Mouse (Mus musculus) C2C12 (cell line): ENCODE measurements at regions not wholly inside any gene's neighbourhood (a gene's known extent, or its start where the extent isn't known, plus 50 kb on each side); places are given as distances from the start of the nearest gene placed in this dataset.

Experiments
- CEBPB ChIP-seq: IDR thresholded peaks from one replicate; pipeline ENCODE4 v1.6.1; 2011; ENCODE audit warnings: low read depth, mild to moderate bottlenecking, control low read depth, moderate library complexity
- CTCF ChIP-seq: IDR thresholded peaks from one replicate; pipeline ENCODE4 v1.5.1; 2011; ENCODE audit not compliant: control insufficient read depth, insufficient read depth, insufficient read length
- MAX ChIP-seq: IDR thresholded peaks from one replicate; pipeline ENCODE4 v1.6.1; 2011; ENCODE audit warnings: mild to moderate bottlenecking, control low read depth
- MYOD1 ChIP-seq: IDR thresholded peaks from one replicate; pipeline ENCODE4 v1.6.1; 2011; ENCODE audit warnings: low read depth; ENCODE audit not compliant: control insufficient read depth, insufficient read length
- MYOG ChIP-seq: IDR thresholded peaks from one replicate; pipeline ENCODE4 v1.6.1; 2011; ENCODE audit not compliant: control insufficient read depth, insufficient read length; ENCODE audit errors: extremely low read depth
- USF1 ChIP-seq: IDR thresholded peaks from one replicate; pipeline ENCODE4 v1.6.1; 2011; ENCODE audit warnings: low read depth, mild to moderate bottlenecking, control low read depth, moderate library complexity

DNA sequence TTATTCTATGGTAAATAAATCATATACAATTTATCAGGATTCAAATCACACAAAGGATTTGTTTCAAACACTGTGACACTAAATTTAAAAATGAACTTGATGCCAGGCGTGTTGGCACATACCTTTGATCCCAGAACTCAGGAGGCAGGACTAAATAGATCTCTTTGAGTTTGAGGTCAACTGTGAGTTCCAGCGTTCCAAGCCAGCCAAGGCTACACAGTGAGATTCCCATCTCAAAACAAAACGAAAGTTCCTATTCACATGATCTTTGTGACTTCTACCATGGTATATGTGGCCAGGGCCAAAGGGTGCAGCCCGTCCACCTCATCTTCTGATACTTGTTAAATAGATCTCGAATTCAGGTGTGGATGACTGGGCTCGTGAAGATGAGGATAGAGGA, 216.9 kb upstream of the Dio3 start:
- TF ChIP-seq USF1 (no peak), MYOD1 (no peak), CTCF (no peak), MYOG (no peak), CEBPB (no peak), MAX (no peak)
